In the genomic region with DNA sequence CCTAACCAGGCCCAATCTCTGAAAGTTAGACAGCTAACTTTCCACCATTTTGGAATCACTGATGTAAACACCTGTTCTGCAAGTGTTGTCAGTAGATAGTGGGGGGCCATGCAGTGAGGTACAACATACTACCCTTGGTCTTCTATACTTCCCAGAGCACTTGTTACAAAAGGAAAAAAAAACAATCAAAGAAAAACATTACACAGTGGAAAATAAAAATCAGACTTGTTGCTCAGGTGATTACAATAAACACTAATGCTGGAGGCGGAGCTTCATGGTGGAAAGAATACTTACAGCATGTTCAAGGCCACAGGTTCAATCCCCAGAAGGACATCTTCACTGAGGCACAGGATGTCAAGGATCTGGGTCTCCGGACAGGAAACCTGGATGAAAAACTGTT, we compare ENCODE assay signal across 24 mouse cellular contexts. TPM values are rescaled to one million over a fixed set of nuclear protein-coding genes. Genes with fewer than 3 reads are reported as not detected.
DNase-seq lines count a peak whose midpoint lies in the region; ATAC-seq and TF ChIP-seq lines count a peak whose summit lies in the region.
"Had no signal": no experiment of that assay in that cellular context is flagged by ENCODE, and none has a peak within 500 bp of the region (broad histone marks: within the 10 kb centered on the region; RNA-seq: fewer than 3 reads in every experiment).

No protein-coding gene starts in this region.

- DNase-seq in heart, embryonic 10.5 days (ENCODE audit: low spot score), result no peak
- no peak for DNase-seq in heart, adult 8-10 months (ENCODE audit: low spot score)
- no peak for DNase-seq in thymus, adult 2 months
- DNase-seq in thymus, postnatal 4 days, result no peak
- no peak for DNase-seq in liver, embryonic 11.5 days (ENCODE audit: low spot score)
- DNase-seq in splenic B cell, adult 2 months (ENCODE audit: low read depth, low spot score), result peak; percentile 68
- DNase-seq in layer of hippocampus, postnatal 36 days, result no peak
- DNase-seq: cerebellum, adult 18-20 months had no signal

- H3K4me2 ChIP-seq in liver, embryonic 11.5 days, result no peak overlapping the region
- no peak overlapping the region for H3K4me2 ChIP-seq in kidney, embryonic 15.5 days
- H3K4me2 ChIP-seq: hindbrain, embryonic 12.5 days had no signal

- no peaks in the 10 kb centered on the region for H3K9me3 ChIP-seq in heart, embryonic 10.5 days
- no peaks in the 10 kb centered on the region for H3K9me3 ChIP-seq in liver, embryonic 11.5 days (ENCODE audit: control insufficient read depth, low read length)
- no peaks in the 10 kb centered on the region for H3K9me3 ChIP-seq in kidney, embryonic 15.5 days (replicated peaks)
- H3K9me3 ChIP-seq: hindbrain, embryonic 12.5 days; limb, embryonic 10.5 days had no signal

- H3K36me3 ChIP-seq in heart, embryonic 10.5 days, result peaks cover 31% of the 10 kb centered on the region
- H3K36me3 ChIP-seq in thymus, adult 2 months (ENCODE audit: control insufficient read depth, insufficient read depth, low read length), result peaks cover 22% of the 10 kb centered on the region
- H3K36me3 ChIP-seq in liver, embryonic 11.5 days (ENCODE audit: control insufficient read depth, insufficient read depth, low read length), result peaks cover 15% of the 10 kb centered on the region
- peaks cover 11% of the 10 kb centered on the region for H3K36me3 ChIP-seq in splenic B cell, adult 2 months (ENCODE audit: control insufficient read depth, insufficient read depth, low read length, poor library complexity, severe bottlenecking)
- H3K36me3 ChIP-seq in kidney, embryonic 15.5 days, result peaks cover 24% of the 10 kb centered on the region

- no peak for TF ChIP-seq POLR2A in thymus, adult 2 months (IDR thresholded peaks at IDR 0.05; ENCODE audit: control insufficient read depth, extremely low read depth, insufficient read depth, low read length, poor library complexity)

- H3K4me3 ChIP-seq in heart, embryonic 10.5 days, result no peak overlapping the region
- no peak overlapping the region for H3K4me3 ChIP-seq in thymus, adult 2 months (ENCODE audit: control insufficient read depth, insufficient read depth, low read length)
- H3K4me3 ChIP-seq in liver, embryonic 11.5 days (ENCODE audit: low read depth, low read length), result no peak overlapping the region
- H3K4me3 ChIP-seq in kidney, embryonic 15.5 days (replicated peaks), result no peak overlapping the region
- H3K4me3 ChIP-seq: hindbrain, embryonic 12.5 days; layer of hippocampus, adult 2 months; left cerebral cortex, adult 2 months; limb, embryonic 10.5 days had no signal

- peaks cover 56% of the 10 kb centered on the region for H3K4me1 ChIP-seq in heart, embryonic 10.5 days
- H3K4me1 ChIP-seq in thymus, adult 2 months (replicated peaks; ENCODE audit: control insufficient read depth, insufficient read depth, low read length), result peaks cover 35% of the 10 kb centered on the region
- H3K4me1 ChIP-seq in liver, embryonic 11.5 days (replicated peaks; ENCODE audit: control insufficient read depth, insufficient read depth, low read length), result peaks cover 66% of the 10 kb centered on the region
- H3K4me1 ChIP-seq in kidney, embryonic 15.5 days, result peaks cover 53% of the 10 kb centered on the region

- no peak overlapping the region for H3K9ac ChIP-seq in liver, embryonic 11.5 days (ENCODE audit: low read depth, low read length)
- no peak overlapping the region for H3K9ac ChIP-seq in kidney, embryonic 15.5 days
- H3K9ac ChIP-seq: hindbrain, embryonic 12.5 days had no signal

- WGBS in heart, embryonic 10.5 days, result 89% methylated on average over 2 of the region's 2 CpGs
- WGBS in thymus, adult 2 months, result 100% methylated on average over 2 of the region's 2 CpGs
- 96% methylated on average over 2 of the region's 2 CpGs for WGBS in liver, embryonic 11.5 days
- 95% methylated on average over 2 of the region's 2 CpGs for WGBS in kidney, embryonic 15.5 days

- no peak for TF ChIP-seq CTCF in thymus, adult 2 months (IDR thresholded peaks at IDR 0.05; ENCODE audit: borderline replicate concordance, control insufficient read depth, extremely low read depth, insufficient read depth, low read length, poor library complexity)

- H3K27me3 ChIP-seq in heart, embryonic 10.5 days (ENCODE audit: insufficient read depth, poor library complexity, severe bottlenecking), result no peaks in the 10 kb centered on the region
- H3K27me3 ChIP-seq in thymus, adult 2 months (ENCODE audit: control insufficient read depth, insufficient read depth, low read length), result no peaks in the 10 kb centered on the region
- no peaks in the 10 kb centered on the region for H3K27me3 ChIP-seq in liver, embryonic 11.5 days (replicated peaks; ENCODE audit: control insufficient read depth, insufficient read depth, low read length)
- H3K27me3 ChIP-seq in splenic B cell, adult 2 months (ENCODE audit: control insufficient read depth, insufficient read depth, low read length, poor library complexity, severe bottlenecking), result no peaks in the 10 kb centered on the region
- no peaks in the 10 kb centered on the region for H3K27me3 ChIP-seq in kidney, embryonic 15.5 days
- H3K27me3 ChIP-seq: hindbrain, embryonic 12.5 days had no signal

- no peak for ATAC-seq in liver, embryonic 11.5 days (replicated peaks; ENCODE audit: low FRiP score)
- no peak for ATAC-seq in kidney, embryonic 15.5 days (replicated peaks; ENCODE audit: low FRiP score)
- ATAC-seq: forebrain, embryonic 16.5 days; midbrain, embryonic 16.5 days had no signal

- H3K27ac ChIP-seq in heart, embryonic 10.5 days, result 0 out of 2 replicates have a peak overlapping the region, but pooled peaks have one; percentile 90
- peak overlapping the region; percentile 53; the same call in 1 of the 2 replicates for H3K27ac ChIP-seq in thymus, adult 2 months (ENCODE audit: control insufficient read depth, insufficient read depth, low read length)
- H3K27ac ChIP-seq in liver, embryonic 11.5 days (ENCODE audit: low read depth, low read length), result peak overlapping the region; percentile 81; the same call in 1 of the 2 replicates
- no peak overlapping the region for H3K27ac ChIP-seq in kidney, embryonic 15.5 days
- H3K27ac ChIP-seq: hindbrain, embryonic 12.5 days; layer of hippocampus, adult 2 months; left cerebral cortex, adult 2 months had no signal

RNA-seq across cellular contexts. Expression of a gene that starts 27.1 kb away (rescaled TPM):
- 12.8 and 14.2 TPM in 2 replicates for polyA plus RNA-seq in heart, embryonic 10.5 days (2016; fragmentation: Nextera tagmentation; extraction: Ambion mirVana)
- 10 to 100 TPM in 3 of 4 experiments, 1 to 10 TPM in 1; 7.4 to 12.3 (median 10.8) TPM for total RNA-seq in heart, adult 8-10 months (2022)
- polyA plus RNA-seq in thymus, adult 2 months (2012; rRNA removed), result 37.9 and 38.8 TPM in 2 replicates
- polyA plus RNA-seq in liver, embryonic 11.5 days (2014; fragmentation: Nextera tagmentation; extraction: Ambion mirVana), result 29.5 and 30.3 TPM in 2 replicates
- 14.9 and 20.0 TPM in 2 replicates for polyA plus RNA-seq in kidney, embryonic 15.5 days (2015; fragmentation: Nextera tagmentation; extraction: Ambion mirVana)
- 10 to 100 TPM in 1 of 2 experiments, 1 to 10 TPM in 1; 9.8 to 10.9 TPM for total RNA-seq in layer of hippocampus, postnatal 36 days (2021)

RNA-seq across cellular contexts. Expression of a gene that starts 32.7 kb away (rescaled TPM):
- polyA plus RNA-seq in heart, embryonic 10.5 days (2016; fragmentation: Nextera tagmentation; extraction: Ambion mirVana), result not detected in 2 replicates
- not detected for total RNA-seq in heart, adult 8-10 months (2022)
- polyA plus RNA-seq in thymus, adult 2 months (2012; rRNA removed), result 0.15 TPM in 1 of 2 replicates, not detected in the other
- polyA plus RNA-seq in liver, embryonic 11.5 days (2014; fragmentation: Nextera tagmentation; extraction: Ambion mirVana), result not detected in 2 replicates
- not detected in 2 replicates for polyA plus RNA-seq in kidney, embryonic 15.5 days (2015; fragmentation: Nextera tagmentation; extraction: Ambion mirVana)
- 1 to 10 TPM; 2.9 to 3.5 TPM for total RNA-seq in layer of hippocampus, postnatal 36 days (2021)
- total RNA-seq: gastrocnemius, adult 8-10 months; megakaryocyte-erythroid progenitor cell, adult 5-6 weeks; MEL had no signal
- polyA plus RNA-seq: C2C12; embryonic facial prominence, embryonic 11.5 days; heart, embryonic 14.5 days; hindbrain, embryonic 12.5 days; intestine, embryonic 14.5 days; limb, embryonic 10.5 days; lung, embryonic 16.5 days; stomach, embryonic 14.5 days had no signal

RNA-seq across cellular contexts. Expression of a gene that starts 34.2 kb away (rescaled TPM):
- 16.7 and 17.7 TPM in 2 replicates for polyA plus RNA-seq in heart, embryonic 10.5 days (2016; fragmentation: Nextera tagmentation; extraction: Ambion mirVana)
- not detected for total RNA-seq in heart, adult 8-10 months (2022)
- 37.5 and 55.4 TPM in 2 replicates for polyA plus RNA-seq in thymus, adult 2 months (2012; rRNA removed)
- 16.4 and 18.0 TPM in 2 replicates for polyA plus RNA-seq in liver, embryonic 11.5 days (2014; fragmentation: Nextera tagmentation; extraction: Ambion mirVana)
- polyA plus RNA-seq in kidney, embryonic 15.5 days (2015; fragmentation: Nextera tagmentation; extraction: Ambion mirVana), result 12.7 and 17.5 TPM in 2 replicates
- total RNA-seq in layer of hippocampus, postnatal 36 days (2021), result under 1 TPM; 0.12 to 0.25 TPM
- total RNA-seq: gastrocnemius, adult 8-10 months had no signal
